Mouse (Mus musculus) small intestine, adult 2 months (tissue): ENCODE data around the gene Fh1.

ENCODE experiments used
- CTCF ChIP-seq: fragments of 200-500 bp; IDR thresholded peaks from 2 replicates; pipeline ENCODE4 v1.5.1; 2012; ENCODE audit warnings: low read depth, mild to moderate bottlenecking, control low read depth, inconsistent platforms, low read length, moderate library complexity, mixed read lengths; ENCODE audit not compliant: insufficient replicate concordance, insufficient read length; ENCODE audit errors: extremely low read depth
- POLR2A ChIP-seq: fragments of 200-500 bp; IDR thresholded peaks from 2 replicates; pipeline ENCODE4 v1.6.1; 2012; ENCODE audit warnings: low read depth, mild to moderate bottlenecking, control low read depth, inconsistent platforms, low read length, moderate library complexity

DNA sequence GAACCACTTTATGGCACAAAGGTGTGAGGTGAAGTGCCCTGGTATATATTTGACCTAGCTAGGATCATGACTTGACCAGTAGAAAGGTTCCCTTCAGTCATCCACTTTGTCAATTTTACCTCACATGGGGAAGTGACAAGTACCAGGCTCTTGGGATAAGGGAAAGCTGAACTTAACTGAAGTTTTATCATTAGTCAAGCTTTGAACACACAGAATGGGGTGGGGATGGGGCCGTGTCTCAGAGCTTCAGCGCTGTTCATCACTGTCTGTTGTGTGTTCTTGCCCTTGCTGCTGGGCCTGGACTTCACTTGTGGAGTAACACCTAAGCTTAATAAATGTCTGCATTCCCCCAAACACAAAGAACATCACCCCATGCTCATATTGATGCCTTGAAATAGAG lies 63.1 kb downstream of the Fh1 start:
- TF ChIP-seq POLR2A (no peak), CTCF (no peak)
